Mouse (Mus musculus): ENCODE results near the gene Rbfox3. TPM values are rescaled to one million over a fixed set of nuclear protein-coding genes. Genes with fewer than 3 reads are reported as not detected.

Rbfox3 gene
- polyA plus RNA-seq, 1 experiment from 2014 or later: not detected

GRCm38 (mm10) chr11:118609236-118610000 is 302.0 kb downstream of the Rbfox3 start:
- no peak overlapping the region for H3K4me3 ChIP-seq (ENCODE audit: inconsistent target)
- no peak overlapping the region for H3K27ac ChIP-seq
- WGBS (ENCODE audit: missing documents): 9% methylated on average over 17 of the region's 17 CpGs
- no peaks in the 10 kb centered on the region for H3K36me3 ChIP-seq (ENCODE audit: inconsistent target)
- no peaks in the 10 kb centered on the region for H3K79me2 ChIP-seq (ENCODE audit: inconsistent target)

- Histone ChIP-seq H3K27ac (no peak overlapping the region), H3K4me3 (ENCODE audit: inconsistent target) (no peak overlapping the region), H3K36me3 (ENCODE audit: inconsistent target) (no peaks in the 10 kb centered on the region), H3K79me2 (ENCODE audit: inconsistent target) (no peaks in the 10 kb centered on the region)
- 60% methylated on average over 8 of the region's 8 CpGs for WGBS (ENCODE audit: missing documents)
Measured at GRCm38 (mm10) chr11:118607927-118608326, 303.5 kb downstream of the Rbfox3 start.

- no peaks in the 10 kb centered on the region for H3K79me2 ChIP-seq (ENCODE audit: inconsistent target)
- WGBS (ENCODE audit: missing documents): 70% methylated on average over 2 of the region's 2 CpGs
Measured at GRCm38 (mm10) chr11:118605570-118605969, 305.8 kb downstream of the Rbfox3 start.

GRCm38 (mm10) chr11:118604206-118604605 is 307.2 kb downstream of the Rbfox3 start:
- Histone ChIP-seq H3K4me3 (ENCODE audit: inconsistent target) (no peak overlapping the region), H3K79me2 (ENCODE audit: inconsistent target) (no peaks in the 10 kb centered on the region), H3K36me3 (ENCODE audit: inconsistent target) (no peaks in the 10 kb centered on the region), H3K27ac (no peak overlapping the region)
- 56% methylated on average over 6 of the region's 6 CpGs for WGBS (ENCODE audit: missing documents)

More at GRCm38 (mm10) chr11:118605570-118605969, 305.8 kb downstream of the Rbfox3 start:
- Histone ChIP-seq H3K4me3 (ENCODE audit: inconsistent target) (no peak overlapping the region), H3K27ac (no peak overlapping the region), H3K36me3 (ENCODE audit: inconsistent target) (no peaks in the 10 kb centered on the region)

- no peaks in the 10 kb centered on the region for H3K36me3 ChIP-seq (ENCODE audit: inconsistent target)
- no peak overlapping the region for H3K4me3 ChIP-seq (ENCODE audit: inconsistent target)
- no peaks in the 10 kb centered on the region for H3K79me2 ChIP-seq (ENCODE audit: inconsistent target)
- WGBS (ENCODE audit: missing documents): 13% methylated on average over 10 of the region's 10 CpGs
- H3K27ac ChIP-seq: no peak overlapping the region
Measured at GRCm38 (mm10) chr11:118603126-118603525, 308.3 kb downstream of the Rbfox3 start.

GRCm38 (mm10) chr11:118601484-118601883 is 309.9 kb downstream of the Rbfox3 start:
- Histone ChIP-seq H3K79me2 (ENCODE audit: inconsistent target) (no peaks in the 10 kb centered on the region), H3K4me3 (ENCODE audit: inconsistent target) (no peak overlapping the region), H3K27ac (no peak overlapping the region), H3K36me3 (ENCODE audit: inconsistent target) (no peaks in the 10 kb centered on the region)
- 71% methylated on average over 9 of the region's 9 CpGs for WGBS (ENCODE audit: missing documents)

GRCm38 (mm10) chr11:118600168-118600567 is 311.2 kb downstream of the Rbfox3 start:
- Histone ChIP-seq H3K27ac (no peak overlapping the region), H3K4me3 (ENCODE audit: inconsistent target) (no peak overlapping the region), H3K36me3 (ENCODE audit: inconsistent target) (no peaks in the 10 kb centered on the region), H3K79me2 (ENCODE audit: inconsistent target) (no peaks in the 10 kb centered on the region)
- WGBS (ENCODE audit: missing documents): 7% methylated on average over 9 of the region's 9 CpGs

GRCm38 (mm10) chr11:118598726-118599125 is 312.7 kb downstream of the Rbfox3 start:
- Histone ChIP-seq H3K27ac (no peak overlapping the region), H3K4me3 (ENCODE audit: inconsistent target) (no peak overlapping the region), H3K79me2 (ENCODE audit: inconsistent target) (no peaks in the 10 kb centered on the region), H3K36me3 (ENCODE audit: inconsistent target) (no peaks in the 10 kb centered on the region)
- 68% methylated on average over 4 of the region's 5 CpGs for WGBS (ENCODE audit: missing documents)

GRCm38 (mm10) chr11:118584826-118585225 is 326.6 kb downstream of the Rbfox3 start:
- no peak overlapping the region for H3K4me3 ChIP-seq (ENCODE audit: inconsistent target)
- no peak overlapping the region for H3K27ac ChIP-seq
- no peaks in the 10 kb centered on the region for H3K79me2 ChIP-seq (ENCODE audit: inconsistent target)
- WGBS (ENCODE audit: missing documents): 9% methylated on average over 12 of the region's 15 CpGs
- no peaks in the 10 kb centered on the region for H3K36me3 ChIP-seq (ENCODE audit: inconsistent target)

- Histone ChIP-seq H3K4me3 (ENCODE audit: inconsistent target) (no peak overlapping the region), H3K36me3 (ENCODE audit: inconsistent target) (no peaks in the 10 kb centered on the region), H3K79me2 (ENCODE audit: inconsistent target) (no peaks in the 10 kb centered on the region), H3K27ac (no peak overlapping the region)
- 100% methylated on average over 1 of the region's 1 CpGs for WGBS (ENCODE audit: missing documents)
Measured at GRCm38 (mm10) chr11:118583989-118584388, 327.4 kb downstream of the Rbfox3 start.

GRCm38 (mm10) chr11:118583573-118583972 is 327.8 kb downstream of the Rbfox3 start:
- H3K79me2 ChIP-seq (ENCODE audit: inconsistent target): no peaks in the 10 kb centered on the region
- no peaks in the 10 kb centered on the region for H3K36me3 ChIP-seq (ENCODE audit: inconsistent target)
- WGBS (ENCODE audit: missing documents): 89% methylated on average over 8 of the region's 8 CpGs
- no peak overlapping the region for H3K4me3 ChIP-seq (ENCODE audit: inconsistent target)
- no peak overlapping the region for H3K27ac ChIP-seq

GRCm38 (mm10) chr11:118581019-118581418 is 330.4 kb downstream of the Rbfox3 start:
- no peak overlapping the region for H3K4me3 ChIP-seq (ENCODE audit: inconsistent target)
- no peak overlapping the region for H3K27ac ChIP-seq
- no peaks in the 10 kb centered on the region for H3K36me3 ChIP-seq (ENCODE audit: inconsistent target)
- no peaks in the 10 kb centered on the region for H3K79me2 ChIP-seq (ENCODE audit: inconsistent target)
- 55% methylated on average over 4 of the region's 4 CpGs for WGBS (ENCODE audit: missing documents)

- Histone ChIP-seq H3K36me3 (ENCODE audit: inconsistent target) (no peaks in the 10 kb centered on the region), H3K4me3 (ENCODE audit: inconsistent target) (no peak overlapping the region), H3K79me2 (ENCODE audit: inconsistent target) (no peaks in the 10 kb centered on the region), H3K27ac (no peak overlapping the region)
- WGBS (ENCODE audit: missing documents): 89% methylated on average over 8 of the region's 8 CpGs
Measured at GRCm38 (mm10) chr11:118579622-118580021, 331.8 kb downstream of the Rbfox3 start.

GRCm38 (mm10) chr11:118577271-118577670 is 334.1 kb downstream of the Rbfox3 start:
- Histone ChIP-seq H3K27ac (no peak overlapping the region), H3K4me3 (ENCODE audit: inconsistent target) (no peak overlapping the region), H3K36me3 (ENCODE audit: inconsistent target) (no peaks in the 10 kb centered on the region), H3K79me2 (ENCODE audit: inconsistent target) (no peaks in the 10 kb centered on the region)
- WGBS (ENCODE audit: missing documents): 64% methylated on average over 15 of the region's 15 CpGs

GRCm38 (mm10) chr11:118576611-118577010 is 334.8 kb downstream of the Rbfox3 start:
- WGBS (ENCODE audit: missing documents): 73% methylated on average over 8 of the region's 8 CpGs
- no peak overlapping the region for H3K4me3 ChIP-seq (ENCODE audit: inconsistent target)
- no peak overlapping the region for H3K27ac ChIP-seq
- H3K36me3 ChIP-seq (ENCODE audit: inconsistent target): no peaks in the 10 kb centered on the region
- no peaks in the 10 kb centered on the region for H3K79me2 ChIP-seq (ENCODE audit: inconsistent target)

- 46% methylated on average over 5 of the region's 5 CpGs for WGBS (ENCODE audit: missing documents)
- H3K4me3 ChIP-seq (ENCODE audit: inconsistent target): no peak overlapping the region
Measured at GRCm38 (mm10) chr11:118574418-118574817, 337.0 kb downstream of the Rbfox3 start.

More at GRCm38 (mm10) chr11:118574418-118574817, 337.0 kb downstream of the Rbfox3 start:
- Histone ChIP-seq H3K79me2 (ENCODE audit: inconsistent target) (no peaks in the 10 kb centered on the region), H3K36me3 (ENCODE audit: inconsistent target) (no peaks in the 10 kb centered on the region), H3K27ac (no peak overlapping the region)
